Mouse (Mus musculus): ENCODE measurements around the gene Tuba3a. TPM values are rescaled to one million over a fixed set of nuclear protein-coding genes. Genes with fewer than 3 reads are reported as not detected.
"Not testable (repeated sequence)": the region's sequence is repeated elsewhere in the genome, so short reads cannot be mapped to it uniquely, and the experiment has no call there.

The Tuba3a gene
- polyA plus RNA-seq, 1 experiment: not detected

DNA sequence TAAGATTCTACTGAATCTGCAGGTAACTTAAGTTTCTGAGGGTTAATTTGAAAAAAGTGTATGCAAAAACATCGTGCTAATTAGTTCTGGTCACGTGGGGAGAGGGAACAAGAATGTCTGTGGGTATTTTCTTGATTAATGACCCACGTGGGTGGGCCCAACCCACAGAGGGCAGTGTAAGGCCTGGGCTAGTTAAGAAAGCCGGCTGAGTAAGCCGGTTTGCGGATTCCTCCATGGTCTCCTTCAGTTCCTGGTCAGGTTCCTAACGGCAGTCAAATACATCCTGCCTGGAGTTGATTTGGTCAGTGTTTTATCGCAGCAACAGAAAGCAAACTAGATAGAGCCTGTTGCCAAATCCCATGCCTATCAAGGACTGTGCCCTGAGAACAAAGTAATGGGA, 1.6 kb downstream of the Tuba3a start:
- DNase-seq (ENCODE audit: low read depth): peak; percentile 10
- TF ChIP-seq CTCF (IDR thresholded peaks at IDR 0.05; ENCODE audit: borderline replicate concordance, extremely low read depth, insufficient read depth, insufficient read length) (no peak), POLR2A (IDR thresholded peaks at IDR 0.05; ENCODE audit: borderline replicate concordance, extremely low read depth, insufficient read depth, insufficient read length, poor library complexity, severe bottlenecking) (no peak)

DNA sequence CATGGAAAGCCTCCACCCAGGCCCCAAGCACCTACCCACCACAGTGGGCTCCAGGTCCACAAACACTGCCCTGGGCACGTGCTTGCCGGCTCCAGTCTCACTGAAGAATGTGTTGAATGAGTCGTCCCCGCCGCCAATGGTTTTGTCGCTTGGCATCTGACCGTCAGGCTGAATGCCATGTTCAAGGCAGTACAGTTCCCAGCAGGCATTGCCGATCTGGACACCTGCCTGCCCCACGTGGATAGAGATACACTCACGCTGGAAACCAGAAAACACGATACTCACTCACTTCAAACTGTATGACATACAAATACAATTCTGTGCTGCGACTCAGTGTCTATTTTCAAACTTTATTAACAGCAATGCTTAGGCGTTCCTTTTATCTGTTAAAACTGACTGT, 3.1 kb downstream of the Tuba3a start:
- not testable (repeated sequence) for DNase-seq (ENCODE audit: low read depth)

DNA sequence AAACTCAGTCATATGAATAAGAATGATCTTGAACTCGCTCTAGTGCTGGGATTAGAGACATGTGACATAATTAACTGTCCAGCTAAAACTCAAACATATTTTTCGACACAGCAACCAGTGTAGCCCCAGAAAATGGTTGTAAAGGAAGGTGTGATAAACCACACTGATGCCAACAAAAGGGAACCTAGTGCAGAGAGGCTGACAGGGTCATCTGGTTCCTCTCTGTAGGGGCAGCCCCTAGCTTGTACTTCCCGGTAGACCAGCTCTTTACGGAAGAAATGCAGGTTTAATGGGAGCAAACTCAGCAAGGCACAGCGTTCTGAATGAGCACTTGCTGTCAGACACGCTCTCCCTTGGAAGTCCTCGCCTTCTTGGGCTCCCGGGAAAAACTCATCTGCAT, 6.1 kb downstream of the Tuba3a start:
- DNase-seq (ENCODE audit: low read depth): no peak
- no peak for TF ChIP-seq CTCF (IDR thresholded peaks at IDR 0.05; ENCODE audit: borderline replicate concordance, extremely low read depth, insufficient read depth, insufficient read length)
- TF ChIP-seq POLR2A (IDR thresholded peaks at IDR 0.05; ENCODE audit: borderline replicate concordance, extremely low read depth, insufficient read depth, insufficient read length, poor library complexity, severe bottlenecking): no peak

DNA sequence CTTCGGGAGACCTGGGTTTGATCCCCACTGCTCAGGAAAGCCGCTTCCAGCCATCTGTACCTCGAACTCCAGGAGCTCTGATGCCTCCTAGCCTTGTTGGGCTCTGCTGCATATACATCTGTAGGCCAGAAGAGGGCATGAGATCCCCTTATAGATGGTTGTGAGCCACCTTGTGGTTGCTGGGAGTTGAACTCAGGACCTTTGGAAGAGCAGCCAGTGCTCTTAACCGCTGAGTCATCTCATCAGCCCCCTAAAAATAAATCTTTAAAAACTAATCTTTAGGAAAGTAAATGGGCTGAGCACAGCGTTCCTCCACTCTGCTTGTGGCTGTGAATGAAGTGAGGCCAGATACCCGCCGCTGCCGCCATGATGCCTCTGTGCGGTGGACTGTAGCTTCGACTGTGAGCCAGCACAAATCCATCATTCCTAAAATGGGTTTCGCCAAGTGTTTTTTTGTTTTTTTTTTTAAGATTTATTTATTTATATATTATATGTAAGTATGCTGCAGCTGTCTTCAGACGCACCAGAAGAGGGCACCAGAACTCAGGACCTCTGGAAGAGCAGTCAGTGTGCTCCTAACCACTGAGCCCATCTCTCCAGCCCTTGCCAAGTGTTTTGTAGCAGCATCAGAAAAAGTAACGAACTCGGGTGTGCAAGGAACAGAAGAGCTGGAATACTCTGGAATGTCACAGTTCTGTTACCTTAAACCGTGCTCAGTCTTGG, 10.8 kb downstream of the Tuba3a start:
- TF ChIP-seq CTCF (IDR thresholded peaks at IDR 0.05; ENCODE audit: borderline replicate concordance, extremely low read depth, insufficient read depth, insufficient read length): peak; percentile 38; the same call in 1 of the 2 replicates
- no peak for TF ChIP-seq POLR2A (IDR thresholded peaks at IDR 0.05; ENCODE audit: borderline replicate concordance, extremely low read depth, insufficient read depth, insufficient read length, poor library complexity, severe bottlenecking)
- DNase-seq (ENCODE audit: low read depth): peak; percentile 70

GRCm38 (mm10) chr6:125272228-125272785, 13.5 kb downstream of the Tuba3a start:
- no peak for DNase-seq (ENCODE audit: low read depth)
- TF ChIP-seq POLR2A (IDR thresholded peaks at IDR 0.05; ENCODE audit: borderline replicate concordance, extremely low read depth, insufficient read depth, insufficient read length, poor library complexity, severe bottlenecking) (no peak), CTCF (IDR thresholded peaks at IDR 0.05; ENCODE audit: borderline replicate concordance, extremely low read depth, insufficient read depth, insufficient read length) (no peak)

DNA sequence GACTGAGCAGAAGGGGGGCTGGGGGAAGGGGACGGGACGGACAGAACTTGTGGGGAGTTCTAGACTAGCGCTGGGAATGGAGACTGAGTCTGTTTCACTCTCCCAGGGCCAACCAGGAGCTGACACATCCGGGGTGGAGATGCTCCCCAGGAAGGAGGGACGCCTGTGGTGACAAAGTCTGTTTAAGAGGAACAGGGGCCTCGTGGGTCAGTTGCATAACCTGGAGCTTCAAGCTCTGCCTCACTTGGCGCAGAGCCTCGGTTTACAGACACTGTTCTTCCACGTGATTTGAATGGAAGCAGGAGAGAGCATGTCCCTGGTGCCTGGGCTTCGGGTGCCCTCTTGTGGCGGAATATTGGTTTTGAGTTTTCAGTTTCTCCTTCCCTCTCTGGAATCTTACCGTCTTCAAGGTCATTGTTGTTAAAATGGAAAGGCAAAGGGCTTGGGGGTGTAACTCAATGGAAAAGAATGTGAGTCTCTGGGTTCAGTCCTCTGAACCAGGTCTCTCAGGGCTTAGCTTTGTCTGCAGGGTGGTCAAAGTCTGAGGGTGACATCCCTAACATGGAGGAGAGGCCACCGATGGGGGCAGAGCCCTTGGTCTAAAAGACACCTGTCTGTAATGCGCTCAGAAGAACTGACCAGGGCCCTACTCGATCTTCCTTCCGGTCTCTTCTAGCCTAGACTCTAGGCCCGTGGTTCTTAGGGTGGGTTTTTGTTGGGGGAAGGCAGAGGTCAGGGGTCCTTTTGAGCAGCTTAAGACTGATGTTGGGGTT, 14.2 kb downstream of the Tuba3a start:
- DNase-seq (ENCODE audit: low read depth): peak; percentile 96
- TF ChIP-seq POLR2A (IDR thresholded peaks at IDR 0.05; ENCODE audit: borderline replicate concordance, extremely low read depth, insufficient read depth, insufficient read length, poor library complexity, severe bottlenecking) (no peak), CTCF (IDR thresholded peaks at IDR 0.05; ENCODE audit: borderline replicate concordance, extremely low read depth, insufficient read depth, insufficient read length) (peak; percentile 96)

GRCm38 (mm10) chr6:125268799-125269198, 17.0 kb downstream of the Tuba3a start:
- DNase-seq (ENCODE audit: low read depth): no peak
- no peak for TF ChIP-seq CTCF (IDR thresholded peaks at IDR 0.05; ENCODE audit: borderline replicate concordance, extremely low read depth, insufficient read depth, insufficient read length)
- no peak for TF ChIP-seq POLR2A (IDR thresholded peaks at IDR 0.05; ENCODE audit: borderline replicate concordance, extremely low read depth, insufficient read depth, insufficient read length, poor library complexity, severe bottlenecking)

DNA sequence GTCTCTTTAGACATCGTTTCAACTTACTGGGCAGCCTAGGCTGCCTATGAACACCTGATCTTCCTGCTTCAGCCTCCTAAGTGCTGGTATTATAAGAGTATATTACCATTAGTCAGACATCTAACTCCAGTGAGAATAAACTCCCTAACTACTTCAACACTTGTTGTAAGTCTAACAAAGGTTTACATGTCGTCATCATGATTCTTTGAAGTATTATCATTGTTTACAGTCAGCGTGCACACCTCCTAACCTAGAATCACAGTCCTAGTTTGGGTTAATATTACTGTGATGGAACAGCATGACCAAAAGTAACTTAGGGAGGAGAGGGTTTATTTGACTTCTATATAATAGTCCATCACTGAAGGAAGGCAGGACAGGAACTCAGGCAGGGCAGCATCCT, 18.4 kb downstream of the Tuba3a start:
- no peak for DNase-seq (ENCODE audit: low read depth)
- no peak for TF ChIP-seq POLR2A (IDR thresholded peaks at IDR 0.05; ENCODE audit: borderline replicate concordance, extremely low read depth, insufficient read depth, insufficient read length, poor library complexity, severe bottlenecking)
- TF ChIP-seq CTCF (IDR thresholded peaks at IDR 0.05; ENCODE audit: borderline replicate concordance, extremely low read depth, insufficient read depth, insufficient read length): no peak

DNA sequence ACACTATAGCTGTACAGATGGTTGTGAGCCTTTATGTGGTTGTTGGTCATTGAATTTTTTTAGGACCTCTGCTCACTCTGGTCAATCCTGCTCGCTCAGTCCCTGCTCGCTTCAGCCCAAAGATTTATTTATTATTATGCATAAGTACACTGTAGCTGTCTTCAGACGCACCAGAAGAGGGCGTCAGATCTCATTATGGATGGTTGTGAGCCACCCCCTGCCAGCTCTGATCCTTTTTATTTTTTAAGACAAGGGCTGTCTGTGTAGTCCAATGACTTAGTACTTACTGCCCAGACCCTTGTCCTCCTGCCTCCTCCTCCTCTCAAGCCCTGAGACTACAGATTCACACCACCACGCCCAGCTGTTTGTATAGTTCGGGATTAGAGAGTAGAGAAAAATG, 19.2 kb downstream of the Tuba3a start:
- not testable (repeated sequence) for DNase-seq (ENCODE audit: low read depth)

- DNase-seq (ENCODE audit: low read depth): no peak
- no peak for TF ChIP-seq POLR2A (IDR thresholded peaks at IDR 0.05; ENCODE audit: borderline replicate concordance, extremely low read depth, insufficient read depth, insufficient read length, poor library complexity, severe bottlenecking)
- TF ChIP-seq CTCF (IDR thresholded peaks at IDR 0.05; ENCODE audit: borderline replicate concordance, extremely low read depth, insufficient read depth, insufficient read length): no peak
These were observed 19.8 kb downstream of the Tuba3a start for GRCm38 (mm10) chr6:125266091-125266490.

- TF ChIP-seq CTCF (IDR thresholded peaks at IDR 0.05; ENCODE audit: borderline replicate concordance, extremely low read depth, insufficient read depth, insufficient read length): no peak
- no peak for DNase-seq (ENCODE audit: low read depth)
These were observed 20.6 kb downstream of the Tuba3a start for GRCm38 (mm10) chr6:125265239-125265638.

- no peak for TF ChIP-seq POLR2A (IDR thresholded peaks at IDR 0.05; ENCODE audit: borderline replicate concordance, extremely low read depth, insufficient read depth, insufficient read length, poor library complexity, severe bottlenecking)
- no peak for TF ChIP-seq CTCF (IDR thresholded peaks at IDR 0.05; ENCODE audit: borderline replicate concordance, extremely low read depth, insufficient read depth, insufficient read length)
- DNase-seq (ENCODE audit: low read depth): no peak
These were observed 21.6 kb downstream of the Tuba3a start for GRCm38 (mm10) chr6:125264219-125264618.
